Mouse (Mus musculus): ENCODE measurements around the gene Parvb. TPM values are rescaled to one million over a fixed set of nuclear protein-coding genes. Genes with fewer than 3 reads are reported as not detected.
"Not testable (repeated sequence)": the region's sequence is repeated elsewhere in the genome, so short reads cannot be mapped to it uniquely, and the experiment has no call there.

Parvb gene
- total RNA-seq, 2 experiments from 2014 or later: 2.1 to 29.8 TPM

- ATAC-seq (replicated peaks; ENCODE audit: low FRiP score, low TSS enrichment, poor library complexity, severe bottlenecking): no peak
These were observed 50.6 kb downstream of the Parvb start for GRCm38 (mm10) chr15:84282206-84283085.

DNA sequence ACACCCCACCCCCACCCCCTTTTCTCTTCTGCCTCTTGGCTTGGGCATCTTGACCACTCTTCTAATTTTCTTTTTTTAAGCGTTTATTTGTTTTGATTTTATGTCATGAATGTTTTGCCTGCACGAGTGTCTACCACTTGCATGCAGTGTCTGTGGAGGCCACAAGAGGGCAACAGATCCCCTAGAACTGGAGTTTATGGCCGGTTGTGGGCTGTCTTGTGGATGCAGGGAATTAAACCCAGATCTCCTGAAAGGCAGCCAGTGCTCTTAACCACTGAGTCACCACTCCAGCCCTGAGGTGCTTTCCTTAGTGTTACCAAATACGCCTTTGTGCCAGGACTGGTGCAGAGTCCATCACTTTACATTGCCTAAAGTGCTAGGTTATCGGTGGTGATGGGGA lies 52.2 kb downstream of the Parvb start:
- 0 out of 2 replicates have a peak, but pooled peaks have one; percentile 54 for ATAC-seq (replicated peaks; ENCODE audit: low FRiP score, low TSS enrichment, poor library complexity, severe bottlenecking)

DNA sequence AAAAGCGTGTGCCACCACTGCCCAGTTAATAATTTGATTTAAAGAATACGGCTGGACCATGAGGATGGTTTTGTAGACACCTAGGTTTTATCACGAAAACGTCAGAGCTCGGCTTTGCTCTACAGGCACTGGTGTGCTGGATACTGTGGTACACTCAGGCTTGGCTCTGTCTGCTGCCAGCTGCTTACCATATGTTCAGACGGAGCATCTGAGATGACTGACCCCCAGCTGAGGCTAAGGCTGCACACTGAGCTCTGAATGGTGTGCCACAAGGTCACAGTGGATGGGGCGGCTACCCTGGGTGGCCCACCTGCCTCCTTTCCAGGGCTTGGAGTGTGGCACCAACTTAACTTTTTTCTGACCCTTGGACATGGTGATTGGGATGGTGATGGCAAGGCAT lies 53.6 kb downstream of the Parvb start:
- no peak for ATAC-seq (replicated peaks; ENCODE audit: low FRiP score, low TSS enrichment, poor library complexity, severe bottlenecking)

DNA sequence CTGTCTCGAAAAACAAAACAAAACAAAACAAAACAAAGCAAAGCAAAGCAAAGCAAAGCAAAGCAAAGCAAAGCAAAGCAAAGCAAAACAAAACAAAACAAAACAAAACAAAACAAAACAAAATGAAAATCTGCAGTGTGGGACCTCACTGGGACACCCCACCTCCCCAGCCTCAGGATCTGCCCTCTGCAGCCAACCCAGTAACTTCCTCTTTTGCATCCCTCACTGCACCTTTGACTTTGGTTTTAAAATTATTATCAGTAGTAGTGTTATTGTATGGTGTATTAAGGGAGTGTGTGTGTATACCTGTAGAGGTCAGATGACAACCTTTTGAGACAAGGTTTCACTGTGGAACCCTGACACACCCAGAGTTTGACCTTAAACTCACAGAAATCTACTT lies 57.1 kb downstream of the Parvb start:
- not testable (repeated sequence) for ATAC-seq (replicated peaks; ENCODE audit: low FRiP score, low TSS enrichment, poor library complexity, severe bottlenecking)

DNA sequence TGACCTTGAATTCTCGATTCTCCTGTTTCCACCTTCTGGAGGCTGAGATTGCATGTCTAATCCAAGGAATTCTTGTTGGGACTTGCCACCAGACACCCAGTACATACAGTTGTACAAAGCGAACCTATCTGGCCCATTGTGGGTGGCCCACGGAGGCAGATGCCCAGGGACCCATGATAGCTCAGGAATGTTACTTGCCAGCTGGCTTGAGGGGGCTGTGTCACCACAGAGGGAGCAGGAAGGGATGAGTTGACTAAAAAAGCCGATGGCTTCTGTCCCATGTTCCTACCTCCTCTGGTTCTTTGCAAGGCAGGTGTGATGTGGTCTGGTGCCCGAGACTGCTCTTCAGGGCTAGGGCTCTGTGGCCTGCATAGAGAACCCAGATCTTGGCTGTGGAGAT lies 59.3 kb downstream of the Parvb start:
- no peak for ATAC-seq (replicated peaks; ENCODE audit: low FRiP score, low TSS enrichment, poor library complexity, severe bottlenecking)

- ATAC-seq (replicated peaks; ENCODE audit: low FRiP score, low TSS enrichment, poor library complexity, severe bottlenecking): no peak
These were observed 61.7 kb downstream of the Parvb start for GRCm38 (mm10) chr15:84293590-84293989.

DNA sequence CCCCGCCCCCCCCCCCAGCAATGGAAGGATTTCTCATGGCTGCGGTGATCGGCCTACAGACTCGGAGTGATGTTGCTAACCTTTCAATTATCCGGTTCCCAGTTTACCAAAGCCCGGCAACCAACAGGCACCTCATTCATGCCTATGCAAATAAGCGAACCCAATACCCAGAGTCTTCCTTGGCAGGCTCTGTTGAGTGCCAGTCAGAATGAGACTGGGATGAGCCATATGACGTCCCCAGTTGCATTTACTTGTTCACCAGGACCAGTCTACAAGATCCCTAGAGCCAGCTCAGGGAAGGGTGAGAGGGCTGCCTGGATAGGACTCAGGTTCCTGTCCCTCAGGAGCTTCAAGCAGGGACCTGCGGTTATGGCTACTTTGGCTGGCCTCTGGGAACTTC lies 62.5 kb downstream of the Parvb start:
- no peak for ATAC-seq (replicated peaks; ENCODE audit: low FRiP score, low TSS enrichment, poor library complexity, severe bottlenecking)

- ATAC-seq (replicated peaks; ENCODE audit: low FRiP score, low TSS enrichment, poor library complexity, severe bottlenecking): no peak
These were observed 63.4 kb downstream of the Parvb start for GRCm38 (mm10) chr15:84295225-84295624.

- ATAC-seq (replicated peaks; ENCODE audit: low FRiP score, low TSS enrichment, poor library complexity, severe bottlenecking): no peak
These were observed 65.6 kb downstream of the Parvb start for GRCm38 (mm10) chr15:84297454-84297853.

GRCm38 (mm10) chr15:84298804-84299370 lies 67.0 kb downstream of the Parvb start:
- ATAC-seq (replicated peaks; ENCODE audit: low FRiP score, low TSS enrichment, poor library complexity, severe bottlenecking): no peak

- ATAC-seq (replicated peaks; ENCODE audit: low FRiP score, low TSS enrichment, poor library complexity, severe bottlenecking): no peak
These were observed 68.0 kb downstream of the Parvb start for GRCm38 (mm10) chr15:84299662-84300333.

DNA sequence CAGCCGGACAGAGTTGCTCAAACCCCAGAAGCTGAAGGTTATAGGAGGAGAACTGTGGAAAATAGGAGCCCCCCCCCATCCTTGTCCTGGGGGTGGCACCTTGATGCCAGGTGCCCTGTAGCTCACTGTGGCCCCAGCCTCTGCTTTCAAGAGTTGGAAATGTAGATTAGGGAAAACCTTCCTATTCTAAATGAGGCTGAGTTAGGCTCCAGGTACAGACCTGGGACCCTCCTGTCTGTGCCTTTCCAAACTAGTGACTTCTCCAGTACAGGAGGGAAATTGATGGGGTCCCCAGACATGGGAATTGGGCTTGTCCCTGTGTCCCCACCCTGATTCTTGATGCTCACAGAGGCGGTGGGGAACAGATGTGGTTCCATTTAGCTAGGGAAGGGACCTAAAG lies 68.7 kb downstream of the Parvb start:
- no peak for ATAC-seq (replicated peaks; ENCODE audit: low FRiP score, low TSS enrichment, poor library complexity, severe bottlenecking)

DNA sequence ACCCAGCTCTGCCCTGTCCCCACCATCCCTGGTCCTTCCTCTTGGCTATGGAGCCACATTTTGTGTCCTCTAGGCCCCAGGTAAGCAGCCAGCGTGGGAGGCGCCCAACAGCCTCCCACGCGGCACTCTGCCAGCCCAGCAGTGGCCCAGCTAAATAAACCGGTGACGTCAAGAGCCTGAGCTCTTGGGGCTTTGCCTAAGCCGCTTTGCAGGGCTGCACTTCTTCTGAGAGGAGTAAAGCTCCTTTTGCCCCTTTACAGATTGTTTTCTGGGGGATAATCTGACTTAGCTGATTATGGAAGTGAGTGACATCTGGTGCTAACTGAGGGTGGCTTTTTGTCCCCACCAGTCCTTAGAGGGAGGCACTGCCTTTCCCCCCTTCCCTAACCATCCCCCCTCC lies 69.2 kb downstream of the Parvb start:
- no peak for ATAC-seq (replicated peaks; ENCODE audit: low FRiP score, low TSS enrichment, poor library complexity, severe bottlenecking)

DNA sequence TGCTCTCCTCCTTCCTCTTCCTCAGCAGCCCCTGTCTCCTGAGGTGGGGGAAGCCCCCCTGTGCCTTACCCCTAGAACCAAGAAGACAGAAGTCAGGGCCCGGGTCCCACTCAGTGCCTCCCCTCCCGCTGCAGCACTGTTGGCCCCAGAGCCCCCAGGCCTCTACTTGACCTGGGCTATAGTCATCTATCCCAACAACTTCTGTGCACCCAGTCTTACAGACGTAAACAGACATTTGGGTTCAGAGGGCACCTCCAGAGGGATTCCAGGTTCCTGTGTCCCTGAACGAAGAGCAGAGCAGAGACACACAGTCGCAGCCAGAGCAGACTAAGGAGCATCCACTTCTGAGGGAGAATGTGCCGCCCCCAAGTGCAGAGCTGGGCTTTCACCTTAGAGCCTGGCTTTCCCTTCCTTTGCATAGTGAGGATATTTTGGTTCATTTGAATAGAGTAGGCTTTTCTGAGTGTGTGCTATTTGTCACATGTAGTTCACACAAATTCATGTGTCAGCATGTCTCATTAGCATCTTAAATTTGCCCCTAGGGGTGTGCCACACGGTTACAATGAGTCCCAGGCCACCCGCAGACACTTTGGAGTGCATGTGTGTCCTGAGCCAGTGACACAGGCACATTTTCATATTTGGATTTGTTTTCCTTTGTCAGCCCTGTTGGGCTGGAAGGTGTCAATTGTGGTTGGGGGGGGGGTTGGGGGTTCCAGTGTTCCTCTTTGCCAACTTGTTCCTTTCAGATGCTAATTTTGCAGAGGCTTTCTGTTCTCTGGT lies 70.0 kb downstream of the Parvb start:
- ATAC-seq (replicated peaks; ENCODE audit: low FRiP score, low TSS enrichment, poor library complexity, severe bottlenecking): no peak

DNA sequence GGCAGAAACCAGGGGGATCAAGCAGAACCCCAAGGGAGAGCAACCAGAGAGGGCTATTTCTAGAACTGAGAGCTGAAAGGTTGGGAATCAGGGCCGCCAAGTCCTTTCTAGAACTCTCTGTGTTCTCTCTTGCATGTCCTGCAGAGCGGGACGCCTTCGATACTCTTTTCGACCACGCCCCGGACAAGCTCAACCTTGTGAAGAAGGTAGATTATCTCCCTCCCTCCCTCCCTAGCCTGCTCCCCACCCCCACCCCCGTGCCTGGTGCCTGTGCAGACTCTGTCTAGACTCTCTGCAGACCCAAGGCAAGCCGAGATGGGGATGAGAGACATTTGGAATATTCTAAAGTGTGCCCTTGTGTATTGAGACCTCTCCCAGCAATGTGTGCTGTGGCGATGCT lies 71.4 kb downstream of the Parvb start:
- peak; percentile 27; the same call in 1 of the 2 replicates for ATAC-seq (replicated peaks; ENCODE audit: low FRiP score, low TSS enrichment, poor library complexity, severe bottlenecking)

DNA sequence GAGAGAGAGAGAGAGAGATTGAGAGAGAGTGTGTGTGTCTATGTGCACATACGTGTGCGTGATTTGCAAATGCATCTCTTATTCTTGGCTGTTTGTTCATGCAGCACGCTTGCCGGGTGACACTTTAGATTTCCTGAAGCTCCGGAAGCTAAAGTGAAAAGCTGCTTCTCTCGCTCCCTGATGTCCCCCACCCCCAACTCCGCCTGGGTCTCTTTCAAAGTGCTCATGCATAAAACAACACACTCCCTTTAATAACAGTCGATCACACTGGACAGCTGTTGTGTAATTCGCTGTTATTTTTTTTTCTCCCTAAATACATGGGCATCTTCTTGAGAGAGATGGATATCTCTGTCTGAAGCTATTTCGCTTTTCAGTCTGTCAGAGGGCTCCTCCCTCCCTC lies 73.5 kb downstream of the Parvb start:
- ATAC-seq (replicated peaks; ENCODE audit: low FRiP score, low TSS enrichment, poor library complexity, severe bottlenecking): no peak

DNA sequence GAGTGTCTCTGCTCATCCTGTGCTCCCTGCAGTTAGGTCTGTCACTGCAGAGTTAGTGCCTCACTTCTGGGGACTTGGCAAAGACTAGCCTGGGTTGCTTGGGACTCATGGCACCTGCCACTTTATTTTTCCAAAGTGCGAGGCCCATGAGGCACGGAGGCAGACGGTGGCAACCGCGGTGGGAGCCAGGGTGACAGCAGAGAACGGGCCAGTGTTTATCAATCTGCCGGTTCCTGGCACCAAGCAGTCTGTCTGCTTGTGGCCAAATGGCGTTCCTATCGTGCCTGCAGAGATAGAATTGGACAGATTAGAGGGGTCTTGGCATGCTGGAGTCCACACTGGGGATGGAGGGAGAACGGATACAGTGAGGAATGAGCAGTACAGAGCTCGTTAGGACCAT lies 78.4 kb downstream of the Parvb start:
- ATAC-seq (replicated peaks; ENCODE audit: low FRiP score, low TSS enrichment, poor library complexity, severe bottlenecking): peak; percentile 14; the same call in 1 of the 2 replicates

GRCm38 (mm10) chr15:84311295-84312085 lies 79.6 kb downstream of the Parvb start:
- peak; percentile 86 for ATAC-seq (replicated peaks; ENCODE audit: low FRiP score, low TSS enrichment, poor library complexity, severe bottlenecking)
